Mouse (Mus musculus) left cerebral cortex, postnatal 4 days (tissue): ENCODE data around the gene Mgat5b. TPM values are rescaled to one million over a fixed set of nuclear protein-coding genes. Genes with fewer than 3 reads are reported as not detected.

Source experiments
- DNase-seq: peaks from one replicate; pipeline ENCODE4 v3.0.0-alpha.2; 2022
- intact Hi-C: fragments of 180-260 bp; cut with DNase I; formaldehyde crosslinking; loops from one replicate; pipeline ENCODE4 v1.15.1; 2025
- total RNA-seq, 2 experiments: library from RNA; stranded (reverse); gene quantifications; 2 replicates each; pipeline ENCODE4 v1.2.3; 2021

The Mgat5b gene
- total RNA-seq, 2 experiments from 2014 or later: 111 to 114 TPM

- intact Hi-C loops: no loop called here
- peak; percentile 51 for DNase-seq
Observed at GRCm38 (mm10) chr11:117028861-117029568, 110.4 kb downstream of the Mgat5b start.

- intact Hi-C loops: no loop called here
- no peak for DNase-seq
Observed at GRCm38 (mm10) chr11:117029569-117029955, 110.9 kb downstream of the Mgat5b start.

GRCm38 (mm10) chr11:117030018-117030417 is 111.4 kb downstream of the Mgat5b start:
- intact Hi-C loops: no loop called here
- DNase-seq: peak; percentile 56

DNA sequence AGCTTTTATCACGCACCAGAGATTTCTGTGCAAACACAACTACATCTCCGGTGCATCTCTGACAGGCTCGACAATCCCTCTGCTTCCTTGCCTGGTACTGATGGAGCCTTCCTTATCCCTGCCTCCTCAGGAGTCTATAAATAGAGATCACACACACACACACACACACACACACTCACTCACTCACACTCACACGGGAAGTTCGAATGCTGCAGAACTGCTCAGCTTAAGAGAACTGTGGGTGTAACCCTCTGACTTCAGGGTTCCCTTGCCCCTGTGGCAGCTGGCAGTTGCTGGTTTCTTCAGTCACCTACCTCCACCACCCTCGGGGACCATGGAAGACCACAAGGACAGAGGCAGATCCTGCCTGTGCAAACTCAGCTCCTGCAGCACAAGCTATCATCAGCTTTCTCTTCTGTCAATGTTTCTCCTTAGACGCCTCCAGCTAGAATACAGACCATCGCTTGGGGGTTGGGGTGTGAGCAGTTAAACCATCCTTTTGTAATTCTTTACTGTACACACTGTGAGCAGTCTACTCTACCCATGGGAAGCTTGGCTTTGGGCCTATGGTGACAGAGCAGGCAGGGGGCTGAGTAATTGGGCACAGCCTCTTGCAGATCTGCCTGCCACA is 111.9 kb downstream of the Mgat5b start:
- no peak for DNase-seq
- intact Hi-C loops: no loop called here

- intact Hi-C loops: no loop called here
- DNase-seq: no peak
Observed at GRCm38 (mm10) chr11:117031249-117031648, 112.6 kb downstream of the Mgat5b start.

GRCm38 (mm10) chr11:117035661-117036336 is 117.1 kb downstream of the Mgat5b start:
- no peak for DNase-seq
- intact Hi-C loops: no loop called here

Other genes with a start within 250 kb of the Mgat5b start
- not detected for gene St6galnac1, start 143.4 kb upstream of the Mgat5b start, total RNA-seq
- gene Mxra7, start 90.8 kb upstream of the Mgat5b start, total RNA-seq: 10 to 100 TPM; 17.5 to 17.9 TPM
- 10 to 100 TPM; 26.8 to 29.4 TPM for gene Mettl23, start 75.6 kb upstream of the Mgat5b start, total RNA-seq
- 10 to 100 TPM; 35.7 to 39.9 TPM for gene Jmjd6, start 75.4 kb upstream of the Mgat5b start, total RNA-seq
- 10 to 100 TPM; 55.9 to 58.5 TPM for gene Mfsd11, start 66.4 kb upstream of the Mgat5b start, total RNA-seq
- gene Srsf2, start 65.8 kb upstream of the Mgat5b start, total RNA-seq: 100 to 1,000 TPM; 268 to 270 TPM
- 100 to 1,000 TPM; 127 to 130 TPM for gene Sec14l1, start 196.3 kb downstream of the Mgat5b start, total RNA-seq